ENCODE assay signal across 35 mouse cellular contexts in genomic region chr3:85052196-85052595, GRCm38 (mm10).
"Had no signal": no experiment of that assay in that cellular context is flagged by ENCODE, and none has a peak within 500 bp of the region (broad histone marks: within the 10 kb centered on the region; RNA-seq: fewer than 3 reads in every experiment).

No protein-coding gene starts in this region.

- H3K9me3 ChIP-seq: heart, embryonic 10.5 days; heart, embryonic 12.5 days; heart, embryonic 13.5 days; heart, embryonic 15.5 days; hindbrain, embryonic 10.5 days; hindbrain, embryonic 12.5 days; hindbrain, embryonic 13.5 days; hindbrain, embryonic 15.5 days; intestine, embryonic 15.5 days; kidney, embryonic 15.5 days had no signal

- DNase-seq: heart, postnatal 10 days; heart, postnatal 14 days; heart, postnatal 36 days; heart, postnatal 4 days; kidney, adult 11 months; kidney, adult 18-20 months; kidney, adult 2 months; kidney, adult 8-10 months; kidney, adult 9 months; kidney, postnatal 10 days; kidney, postnatal 14 days; kidney, postnatal 25 days; kidney, postnatal 36 days; kidney, postnatal 4 days; layer of hippocampus, adult 9-11 months; layer of hippocampus, postnatal 36 days had no signal

- H3K4me1 ChIP-seq: hindbrain, embryonic 10.5 days; hindbrain, embryonic 12.5 days; hindbrain, embryonic 13.5 days; hindbrain, embryonic 15.5 days; intestine, embryonic 15.5 days; kidney, embryonic 15.5 days had no signal

- ATAC-seq: hindbrain, embryonic 16.5 days; hindbrain, postnatal 0 days; inflammation-experienced regulatory T-cells, adult 6 months; intestine, embryonic 15.5 days; intestine, embryonic 16.5 days; intestine, postnatal 0 days had no signal

- H3K27me3 ChIP-seq: heart, embryonic 12.5 days; heart, embryonic 13.5 days; heart, embryonic 15.5 days; hindbrain, embryonic 12.5 days; hindbrain, embryonic 13.5 days; hindbrain, embryonic 15.5 days; intestine, embryonic 15.5 days; kidney, embryonic 15.5 days had no signal

- H3K4me3 ChIP-seq: heart, embryonic 10.5 days; heart, embryonic 12.5 days; heart, embryonic 13.5 days; heart, embryonic 15.5 days; hindbrain, embryonic 10.5 days; hindbrain, embryonic 12.5 days; hindbrain, embryonic 13.5 days; hindbrain, embryonic 15.5 days; intestine, embryonic 15.5 days; kidney, embryonic 15.5 days; layer of hippocampus, adult 2 months had no signal

- H3K4me2 ChIP-seq: heart, embryonic 11.5 days; heart, embryonic 12.5 days; heart, embryonic 13.5 days; heart, embryonic 15.5 days; hindbrain, embryonic 12.5 days; hindbrain, embryonic 13.5 days; hindbrain, embryonic 14.5 days; hindbrain, embryonic 15.5 days; intestine, embryonic 15.5 days; kidney, embryonic 15.5 days had no signal

- H3K9ac ChIP-seq: heart, embryonic 12.5 days; heart, embryonic 13.5 days; heart, embryonic 15.5 days; hindbrain, embryonic 12.5 days; hindbrain, embryonic 13.5 days; hindbrain, embryonic 14.5 days; hindbrain, embryonic 15.5 days; intestine, embryonic 15.5 days; kidney, embryonic 15.5 days had no signal

- H3K27ac ChIP-seq: heart, embryonic 10.5 days; heart, embryonic 13.5 days; heart, embryonic 15.5 days; hindbrain, embryonic 10.5 days; hindbrain, embryonic 12.5 days; hindbrain, embryonic 13.5 days; hindbrain, embryonic 14.5 days; hindbrain, embryonic 15.5 days; hindbrain, postnatal 0 days; intestine, embryonic 15.5 days; kidney, embryonic 15.5 days; kidney, postnatal 0 days; layer of hippocampus, adult 2 months had no signal

- H3K36me3 ChIP-seq: heart, embryonic 10.5 days; heart, embryonic 12.5 days; heart, embryonic 13.5 days; heart, embryonic 15.5 days; hindbrain, embryonic 10.5 days; hindbrain, embryonic 12.5 days; hindbrain, embryonic 13.5 days; hindbrain, embryonic 15.5 days; intestine, embryonic 15.5 days; kidney, embryonic 15.5 days had no signal
